Mouse (Mus musculus) small intestine, adult 2 months (tissue): Measurements from ENCODE around the gene Stard10.

Experiments
- CTCF ChIP-seq: fragments of 200-500 bp; IDR thresholded peaks from 2 replicates; pipeline ENCODE4 v1.5.1; 2012; ENCODE audit warnings: low read depth, mild to moderate bottlenecking, control low read depth, inconsistent platforms, low read length, moderate library complexity, mixed read lengths; ENCODE audit not compliant: insufficient replicate concordance, insufficient read length; ENCODE audit errors: extremely low read depth
- POLR2A ChIP-seq: fragments of 200-500 bp; IDR thresholded peaks from 2 replicates; pipeline ENCODE4 v1.6.1; 2012; ENCODE audit warnings: low read depth, mild to moderate bottlenecking, control low read depth, inconsistent platforms, low read length, moderate library complexity

- TF ChIP-seq POLR2A (no peak), CTCF (no peak)
Measured at GRCm38 (mm10) chr7:101379732-101380131, 62.8 kb downstream of the Stard10 start.
